ENCODE assay signal across 14 mouse cellular contexts in genomic region chr19:41248271-41248670, GRCm38 (mm10). TPM values are rescaled to one million over a fixed set of nuclear protein-coding genes. Genes with fewer than 3 reads are reported as not detected.
"Had no signal": no experiment of that assay in that cellular context is flagged by ENCODE, and none has a peak within 500 bp of the region (broad histone marks: within the 10 kb centered on the region; RNA-seq: fewer than 3 reads in every experiment).

No protein-coding gene starts in this region.

- H3K27ac ChIP-seq: layer of hippocampus, adult 2 months; limb, embryonic 12.5 days; liver, embryonic 14.5 days; macrophage; midbrain, embryonic 15.5 days; neural tube, embryonic 12.5 days; stomach, postnatal 0 days had no signal

- DNase-seq: liver; lung, adult 2 months; thymus, postnatal 25 days had no signal

- H3K4me2 ChIP-seq: limb, embryonic 12.5 days; midbrain, embryonic 11.5 days; midbrain, embryonic 15.5 days; neural tube, embryonic 12.5 days had no signal

- H3K4me1 ChIP-seq: limb, embryonic 12.5 days; midbrain, embryonic 15.5 days; neural tube, embryonic 12.5 days had no signal

- H3K27me3 ChIP-seq: limb, embryonic 12.5 days; megakaryocyte, embryonic 14.5 days; midbrain, embryonic 15.5 days; neural tube, embryonic 12.5 days had no signal

- H3K9me3 ChIP-seq: limb, embryonic 12.5 days; megakaryocyte, embryonic 14.5 days; midbrain, embryonic 15.5 days; neural tube, embryonic 12.5 days had no signal

- H3K9ac ChIP-seq: limb, embryonic 12.5 days; liver, embryonic 14.5 days; midbrain, embryonic 15.5 days; neural tube, embryonic 12.5 days had no signal

- H3K4me3 ChIP-seq: layer of hippocampus, adult 2 months; limb, embryonic 12.5 days; megakaryocyte, embryonic 14.5 days; midbrain, embryonic 15.5 days; neural tube, embryonic 12.5 days had no signal

- ATAC-seq: midbrain, embryonic 15.5 days had no signal

RNA-seq across cellular contexts. Expression of gene Tll2, which starts 41.6 kb away (rescaled TPM):
- total RNA-seq: monocyte, adult 5-6 weeks had no signal
- polyA plus RNA-seq: kidney, embryonic 14.5 days; liver, embryonic 14.5 days; macrophage had no signal
